Mouse (Mus musculus) ES-Bruce4 (cell line): ENCODE measurements around the gene Neurl2. TPM values are rescaled to one million over a fixed set of nuclear protein-coding genes. Genes with fewer than 3 reads are reported as not detected.

Experiments used
- H3K27ac ChIP-seq: 2 replicates; pipeline ENCODE4 v1.5.1; 2012; ENCODE audit warnings: low read length, inconsistent platforms; ENCODE audit not compliant: insufficient read depth
- H3K27me3 ChIP-seq: 2 replicates; pipeline ENCODE4 v1.6.1; 2012; ENCODE audit warnings: mild to moderate bottlenecking, low read length, inconsistent platforms; ENCODE audit not compliant: control insufficient read depth, poor library complexity, insufficient read depth, severe bottlenecking
- H3K36me3 ChIP-seq: 2 replicates; pipeline ENCODE4 v1.6.1; 2012; ENCODE audit warnings: inconsistent platforms, mild to moderate bottlenecking, low read length, moderate library complexity; ENCODE audit not compliant: control insufficient read depth, poor library complexity, insufficient read depth, severe bottlenecking
- H3K4me1 ChIP-seq: one replicate; pipeline ENCODE4 v1.8.1; 2011; ENCODE audit warnings: low read length; ENCODE audit not compliant: control insufficient read depth, insufficient read depth
- H3K4me3 ChIP-seq: 2 replicates; pipeline ENCODE4 v1.5.1; 2011; ENCODE audit warnings: low read depth, mild to moderate bottlenecking, low read length
- H3K9ac ChIP-seq: 2 replicates; pipeline ENCODE4 v1.6.1; 2012; ENCODE audit warnings: low read depth, mild to moderate bottlenecking, inconsistent platforms; ENCODE audit not compliant: poor library complexity, severe bottlenecking
- H3K9me3 ChIP-seq: replicated peaks from 2 replicates; pipeline ENCODE4 v1.6.1; 2012; ENCODE audit warnings: mild to moderate bottlenecking, low read length, inconsistent platforms; ENCODE audit not compliant: control insufficient read depth, poor library complexity, insufficient read depth, severe bottlenecking
- CTCF ChIP-seq: IDR thresholded peaks from one replicate; pipeline ENCODE4 v1.8.1; 2011; ENCODE audit warnings: low read depth, low read length
- EP300 ChIP-seq: IDR thresholded peaks from 2 replicates; pipeline ENCODE4 v1.6.1; 2011; ENCODE audit warnings: low read depth, low read length; ENCODE audit not compliant: insufficient read depth
- POLR2A ChIP-seq: IDR thresholded peaks from one replicate; pipeline ENCODE4 v1.8.1; 2011; ENCODE audit warnings: low read length; ENCODE audit not compliant: insufficient read depth
- polyA plus RNA-seq: library from polyadenylated mRNA; stranded (reverse); fragments of >200 nt; gene quantifications from 2 replicates; pipeline ENCODE4 v1.2.4, GENCODE M21; 2011; ENCODE audit warnings: low read depth; ENCODE audit not compliant: missing spikeins, insufficient read depth, insufficient read length

Gene Neurl2
- polyA plus RNA-seq, 1 experiment = 2.8 TPM

- no peak overlapping the region for H3K9ac ChIP-seq
- H3K4me3 ChIP-seq = no peak overlapping the region
- no peak for TF ChIP-seq POLR2A
- peak; percentile 46 for TF ChIP-seq CTCF
- H3K36me3 ChIP-seq = peaks cover 5% of the 10 kb centered on the region
- H3K27ac ChIP-seq = no peak overlapping the region
- H3K4me1 ChIP-seq = no peaks in the 10 kb centered on the region
- H3K9me3 ChIP-seq = no peaks in the 10 kb centered on the region
- H3K27me3 ChIP-seq = no peaks in the 10 kb centered on the region
Observed at GRCm38 (mm10) chr2:164845782-164846181, 12.5 kb upstream of the Neurl2 start.

DNA sequence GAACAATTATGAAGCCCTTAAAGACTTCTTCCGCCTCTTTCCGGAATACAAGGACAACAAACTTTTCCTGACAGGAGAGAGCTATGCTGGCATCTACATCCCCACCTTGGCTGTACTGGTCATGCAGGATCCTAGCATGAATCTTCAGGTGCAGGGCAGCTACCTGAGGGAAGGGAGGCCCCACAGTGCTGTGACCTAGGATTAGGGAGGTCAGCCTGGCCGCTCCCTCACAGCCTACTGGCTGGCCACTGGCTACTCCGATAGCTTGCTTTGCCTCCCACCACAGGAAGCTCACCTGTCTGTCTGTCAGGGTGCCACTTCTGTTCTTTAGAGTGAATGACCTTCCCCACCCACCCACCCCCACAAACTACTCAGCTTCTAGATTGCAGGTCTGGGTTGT lies 1.9 kb upstream of the Neurl2 start:
- no peak overlapping the region for H3K27ac ChIP-seq
- peaks cover 26% of the 10 kb centered on the region for H3K36me3 ChIP-seq
- H3K4me3 ChIP-seq = peak overlapping the region; percentile 23; the same call in 1 of the 2 replicates
- H3K27me3 ChIP-seq = no peaks in the 10 kb centered on the region
- H3K9me3 ChIP-seq = no peaks in the 10 kb centered on the region
- TF ChIP-seq POLR2A (no peak), CTCF (no peak), EP300 (no peak)
- H3K4me1 ChIP-seq = no peaks in the 10 kb centered on the region
- H3K9ac ChIP-seq = no peak overlapping the region

DNA sequence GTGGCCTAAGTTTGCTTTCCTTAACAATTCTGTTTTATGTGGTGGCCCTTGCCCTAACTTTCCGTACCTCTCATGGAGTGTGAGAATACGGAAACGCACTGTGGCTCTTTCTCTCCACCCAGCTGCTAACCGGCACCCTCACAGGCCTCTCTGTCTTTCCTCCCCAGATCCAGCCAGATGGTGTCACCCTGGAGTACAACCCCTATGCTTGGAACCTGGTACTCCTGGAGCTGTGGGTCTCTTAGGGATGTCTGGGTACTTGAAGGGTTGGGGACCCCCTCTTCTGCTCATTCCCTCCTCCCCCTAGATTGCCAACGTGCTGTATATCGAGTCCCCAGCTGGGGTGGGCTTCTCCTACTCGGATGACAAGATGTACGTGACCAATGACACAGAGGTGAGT lies 1.3 kb upstream of the Neurl2 start:
- Histone ChIP-seq H3K27me3 (no peaks in the 10 kb centered on the region), H3K4me3 (peak overlapping the region; percentile 84), H3K9ac (peak overlapping the region; percentile 78), H3K36me3 (peaks cover 23% of the 10 kb centered on the region), H3K9me3 (no peaks in the 10 kb centered on the region), H3K27ac (no peak overlapping the region), H3K4me1 (no peaks in the 10 kb centered on the region)
- no peak for TF ChIP-seq CTCF
- no peak for TF ChIP-seq EP300
- TF ChIP-seq POLR2A = no peak

GRCm38 (mm10) chr2:164832748-164833301 lies 431 bp downstream of the Neurl2 start, which contains the start of gene Ctsa:
Gene Ctsa, plus strand, starts transcription at chr2:164832873.
- Histone ChIP-seq H3K27ac (0 out of 2 replicates have a peak within 1 kb of the TSS, but pooled peaks have one; percentile 12), H3K4me1 (no peaks in the 10 kb centered on the region), H3K27me3 (no peaks in the 10 kb centered on the region), H3K9ac (peak within 1 kb of the TSS; percentile 78), H3K9me3 (no peaks in the 10 kb centered on the region), H3K36me3 (peaks cover 12% of the 10 kb centered on the region), H3K4me3 (peak within 1 kb of the TSS; percentile 84)
- TF ChIP-seq POLR2A (no peak), EP300 (0 out of 2 replicates have a peak, but pooled peaks have one; percentile 58), CTCF (peak; percentile 40)

DNA sequence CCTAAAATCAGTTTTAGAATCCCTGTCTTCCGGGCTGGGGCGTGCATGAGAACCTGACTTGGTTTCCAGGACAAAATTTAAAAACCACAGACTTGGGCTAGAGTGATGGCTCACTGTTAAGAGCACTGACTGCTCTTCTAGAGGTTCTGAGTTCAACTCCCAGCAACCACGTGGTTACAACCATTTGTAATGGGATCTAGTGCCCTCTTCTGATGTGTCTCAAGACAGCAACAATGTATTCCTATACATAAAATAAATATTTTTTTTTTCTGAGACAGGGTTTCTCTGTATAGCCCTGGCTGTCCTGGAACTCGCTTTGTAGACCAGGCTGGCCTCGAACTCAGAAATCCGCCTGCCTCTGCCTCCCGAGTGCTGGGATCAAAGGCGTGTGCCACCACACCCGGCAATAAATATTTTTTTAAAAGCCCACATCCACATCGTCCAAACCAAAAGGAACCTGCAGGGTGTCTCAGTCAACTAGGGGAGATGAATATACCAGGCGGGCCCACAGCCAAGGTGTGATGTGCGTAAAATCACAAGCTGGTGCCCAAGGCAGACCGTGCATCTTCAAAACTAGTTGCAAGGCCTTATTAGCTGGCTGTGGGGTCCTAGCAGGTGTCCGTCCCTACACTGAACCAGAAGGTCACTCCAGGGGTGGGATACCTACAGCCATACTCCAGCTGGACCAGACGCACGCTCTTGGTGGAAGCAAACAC lies 1.1 kb downstream of the Neurl2 start:
- H3K27me3 ChIP-seq = no peaks in the 10 kb centered on the region
- H3K9ac ChIP-seq = peak overlapping the region; percentile 78
- peaks cover 18% of the 10 kb centered on the region for H3K36me3 ChIP-seq
- H3K4me1 ChIP-seq = no peaks in the 10 kb centered on the region
- no peak overlapping the region for H3K27ac ChIP-seq
- no peaks in the 10 kb centered on the region for H3K9me3 ChIP-seq
- TF ChIP-seq POLR2A = no peak
- no peak for TF ChIP-seq CTCF
- no peak for TF ChIP-seq EP300
- H3K4me3 ChIP-seq = peak overlapping the region; percentile 84

GRCm38 (mm10) chr2:164831029-164831428 lies 2.2 kb downstream of the Neurl2 start:
- no peaks in the 10 kb centered on the region for H3K27me3 ChIP-seq
- H3K9ac ChIP-seq = no peak overlapping the region
- H3K9me3 ChIP-seq = no peaks in the 10 kb centered on the region
- TF ChIP-seq EP300 (no peak), POLR2A (no peak), CTCF (no peak)
- H3K4me3 ChIP-seq = no peak overlapping the region
- no peaks in the 10 kb centered on the region for H3K4me1 ChIP-seq
- H3K27ac ChIP-seq = no peak overlapping the region
- H3K36me3 ChIP-seq = peaks cover 20% of the 10 kb centered on the region
